Mouse (Mus musculus): ENCODE measurements around the gene Nup93.

GRCm38 (mm10) chr8:94172809-94173732 lies 41.3 kb upstream of the Nup93 start:
- TF ChIP-seq CTCF (IDR thresholded peaks at IDR 0.05; ENCODE audit: borderline replicate concordance, extremely low read depth, insufficient read depth, insufficient read length) = no peak
- TF ChIP-seq POLR2A (IDR thresholded peaks at IDR 0.05; ENCODE audit: borderline replicate concordance, extremely low read depth, insufficient read depth, insufficient read length, poor library complexity, severe bottlenecking) = no peak
